Mouse (Mus musculus): ENCODE measurements at regions not wholly inside any gene's neighbourhood (a gene's known extent, or its start where the extent isn't known, plus 50 kb on each side); places are given as distances from the start of the nearest gene placed in this dataset.

DNA sequence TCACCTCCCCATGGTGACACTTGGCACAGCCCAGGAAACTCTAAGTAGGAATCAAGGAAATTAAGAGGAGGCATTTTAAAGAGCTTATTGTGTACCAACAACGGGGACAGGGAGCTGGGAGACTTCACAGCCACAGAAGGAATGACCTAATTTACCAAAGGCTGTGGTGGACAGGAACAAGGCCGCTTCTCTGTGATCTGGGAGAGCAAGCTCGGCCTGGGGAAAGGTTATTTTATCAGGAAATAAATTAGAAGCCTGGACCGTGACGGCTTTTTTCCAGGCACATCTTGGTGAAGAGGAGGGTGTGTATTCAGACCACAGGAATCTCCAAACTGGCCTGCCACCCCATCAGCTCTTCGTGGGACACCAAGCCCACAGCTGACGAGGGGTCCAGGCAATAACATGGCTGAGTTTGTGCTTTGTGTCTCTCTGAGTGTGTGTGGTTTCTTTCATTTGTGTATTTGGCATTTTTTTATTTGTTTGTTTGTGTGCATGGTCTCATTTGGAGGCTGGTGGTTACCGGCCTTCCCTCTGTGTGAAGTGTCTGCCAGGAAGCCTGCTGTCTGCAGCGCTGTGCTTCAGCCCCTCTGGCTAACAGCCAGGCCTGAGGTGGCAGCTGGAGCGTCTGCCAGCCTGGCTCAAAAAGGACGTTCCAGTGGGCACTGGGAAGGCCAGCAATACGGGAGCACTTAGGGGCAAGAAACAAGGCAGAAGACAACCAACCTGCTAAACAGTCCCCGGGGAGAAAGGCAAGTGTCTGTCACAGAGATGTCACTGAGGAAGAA lies 2174.6 kb upstream of the Gm7489 start:
- ATAC-seq (ENCODE audit: insufficient number of reproducible peaks, insufficient read depth, low FRiP score, low TSS enrichment, low read depth): 0 out of 2 replicates have a peak, but pooled peaks have one; percentile 37
- Histone ChIP-seq H3K36me3 (no peaks in the 10 kb centered on the region), H3K4me1 (peaks cover 13% of the 10 kb centered on the region), H3K27ac (peak overlapping the region; percentile 13), H3K9me3 (no peaks in the 10 kb centered on the region), H3K27me3 (no peaks in the 10 kb centered on the region), H3K9ac (0 out of 2 replicates have a peak overlapping the region, but pooled peaks have one; percentile 17), H3K4me3 (no peak overlapping the region), H3K4me2 (peak overlapping the region; percentile 16; the same call in 1 of the 2 replicates)
- WGBS: 21% methylated on average over 13 of the region's 13 CpGs

DNA sequence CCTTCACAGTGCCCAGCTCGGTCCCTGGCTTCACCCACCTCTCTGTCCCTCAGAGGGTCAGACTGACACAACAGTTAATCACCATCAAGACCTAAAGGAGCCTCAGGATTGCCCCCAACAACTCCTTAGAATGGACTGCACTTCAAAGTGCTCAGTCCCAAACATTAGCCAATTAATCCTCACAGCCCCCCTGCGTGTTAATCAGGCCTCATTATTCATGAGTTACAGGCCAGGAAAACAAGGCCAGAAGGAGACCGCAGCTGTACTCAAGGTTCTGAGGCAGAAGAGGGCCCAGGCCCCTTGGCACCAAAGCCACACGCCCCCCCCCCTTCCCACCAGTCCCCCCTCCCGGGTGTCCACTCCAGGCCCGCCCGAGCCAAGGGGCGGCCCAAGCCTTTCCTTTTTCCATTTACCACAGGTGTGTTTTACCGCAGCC lies 2163.8 kb upstream of the Gm7489 start:
- ATAC-seq (ENCODE audit: insufficient number of reproducible peaks, insufficient read depth, low FRiP score, low TSS enrichment, low read depth): 0 out of 2 replicates have a peak, but pooled peaks have one; percentile 52
- no peak overlapping the region for H3K4me3 ChIP-seq
- peaks cover 22% of the 10 kb centered on the region for H3K4me1 ChIP-seq
- 38% methylated on average over 9 of the region's 9 CpGs for WGBS
- H3K27me3 ChIP-seq: no peaks in the 10 kb centered on the region
- no peak overlapping the region for H3K9ac ChIP-seq
- peak overlapping the region; percentile 58 for H3K27ac ChIP-seq
- H3K36me3 ChIP-seq: no peaks in the 10 kb centered on the region
- no peaks in the 10 kb centered on the region for H3K9me3 ChIP-seq
- no peak overlapping the region for H3K4me2 ChIP-seq

DNA sequence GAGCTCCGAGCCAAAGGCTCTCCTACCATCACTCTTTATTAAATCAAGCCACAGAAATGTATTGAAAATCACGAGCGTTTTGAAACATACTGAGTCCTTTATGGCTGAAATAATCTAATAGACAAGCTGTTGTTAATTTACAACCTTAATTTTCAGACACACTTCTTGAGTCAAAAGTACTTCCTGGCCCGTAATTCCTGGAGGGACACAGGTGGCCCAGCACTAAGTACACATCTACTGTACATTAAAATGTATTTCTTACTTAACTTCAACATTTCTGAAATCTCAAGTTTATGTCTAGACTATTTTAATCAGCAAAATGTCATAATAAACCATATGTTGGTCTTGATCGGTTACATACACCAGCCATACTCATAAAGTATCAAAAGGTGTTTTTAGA lies 2163.3 kb upstream of the Gm7489 start:
- no peaks in the 10 kb centered on the region for H3K27me3 ChIP-seq
- H3K36me3 ChIP-seq: no peaks in the 10 kb centered on the region
- ATAC-seq (ENCODE audit: insufficient number of reproducible peaks, insufficient read depth, low FRiP score, low TSS enrichment, low read depth): 0 out of 2 replicates have a peak, but pooled peaks have one; percentile 6
- 0 out of 2 replicates have a peak overlapping the region, but pooled peaks have one; percentile 58 for H3K27ac ChIP-seq
- 53% methylated on average over 5 of the region's 5 CpGs for WGBS
- no peak overlapping the region for H3K4me2 ChIP-seq
- H3K4me3 ChIP-seq: no peak overlapping the region
- H3K9me3 ChIP-seq: no peaks in the 10 kb centered on the region
- H3K4me1 ChIP-seq: peaks cover 19% of the 10 kb centered on the region
- no peak overlapping the region for H3K9ac ChIP-seq

DNA sequence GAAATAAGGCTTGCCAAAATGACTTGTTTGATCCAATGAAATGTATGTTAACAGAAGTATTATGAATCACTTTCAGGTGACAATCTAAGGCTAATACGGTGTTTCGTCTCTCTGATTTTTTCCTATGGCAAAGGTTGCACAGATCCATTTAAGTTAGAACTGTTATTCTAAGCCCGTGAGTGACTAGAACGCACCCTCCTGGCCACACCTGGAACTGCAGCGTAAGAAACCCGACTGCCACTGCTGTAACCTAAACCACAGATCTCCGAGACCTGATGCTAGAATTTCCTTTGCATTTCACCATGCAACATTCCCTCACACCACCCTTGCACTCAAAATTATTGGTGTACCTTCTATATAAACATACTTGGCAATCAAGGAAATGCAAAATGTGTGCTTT lies 2160.6 kb upstream of the Gm7489 start:
- Histone ChIP-seq H3K4me1 (peaks cover 8% of the 10 kb centered on the region), H3K4me3 (no peak overlapping the region), H3K4me2 (no peak overlapping the region), H3K27me3 (no peaks in the 10 kb centered on the region), H3K9ac (no peak overlapping the region), H3K9me3 (no peaks in the 10 kb centered on the region), H3K27ac (no peak overlapping the region), H3K36me3 (no peaks in the 10 kb centered on the region)
- ATAC-seq (ENCODE audit: insufficient number of reproducible peaks, insufficient read depth, low FRiP score, low TSS enrichment, low read depth): no peak
- 69% methylated on average over 7 of the region's 7 CpGs for WGBS

DNA sequence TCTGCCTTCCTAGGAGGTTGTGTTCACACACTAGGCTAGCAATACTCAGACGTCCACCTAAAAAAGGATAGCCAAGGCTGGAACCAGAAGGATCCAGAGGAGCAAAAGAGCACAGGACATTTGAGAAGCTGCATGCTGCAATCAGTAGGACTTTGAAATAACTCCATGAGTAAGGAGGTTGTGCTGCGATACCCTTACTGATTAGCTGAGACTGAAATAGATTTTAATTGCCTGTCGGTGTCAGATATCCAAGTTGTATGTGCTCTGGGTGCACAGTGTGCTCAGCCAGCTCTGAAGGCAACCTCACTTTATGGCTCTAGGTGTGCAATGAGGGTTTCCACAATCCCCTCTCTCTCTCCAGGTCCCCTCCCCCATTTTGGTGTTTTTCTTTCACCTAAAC lies 2159.2 kb upstream of the Gm7489 start:
- ATAC-seq (ENCODE audit: insufficient number of reproducible peaks, insufficient read depth, low FRiP score, low TSS enrichment, low read depth): no peak
- no peak overlapping the region for H3K27ac ChIP-seq
- no peak overlapping the region for H3K4me3 ChIP-seq
- WGBS: 67% methylated on average over 3 of the region's 3 CpGs
- H3K9me3 ChIP-seq: no peaks in the 10 kb centered on the region
- H3K4me2 ChIP-seq: no peak overlapping the region
- H3K4me1 ChIP-seq: peaks cover 8% of the 10 kb centered on the region
- H3K9ac ChIP-seq: no peak overlapping the region
- no peaks in the 10 kb centered on the region for H3K36me3 ChIP-seq
- no peaks in the 10 kb centered on the region for H3K27me3 ChIP-seq

DNA sequence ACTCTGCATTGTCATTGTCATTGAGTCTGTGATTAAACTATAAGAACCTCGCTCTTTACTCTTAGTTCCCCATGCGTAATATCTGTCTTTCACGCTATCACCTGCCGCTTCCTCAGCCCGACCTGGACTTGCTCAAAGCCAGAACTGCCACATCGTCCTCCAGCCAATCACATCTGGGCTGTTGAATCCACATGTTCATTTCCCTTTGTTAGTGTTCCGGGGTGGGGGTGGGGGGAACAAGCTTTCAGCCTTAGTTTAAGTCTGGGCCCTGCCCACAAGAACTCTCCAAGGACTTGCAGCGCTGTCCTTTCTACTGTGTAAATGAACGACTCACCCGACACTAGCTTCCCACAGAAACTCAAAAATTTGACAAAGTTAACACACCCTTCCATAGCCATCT lies 2154.6 kb upstream of the Gm7489 start:
- no peak overlapping the region for H3K9ac ChIP-seq
- H3K4me3 ChIP-seq: no peak overlapping the region
- WGBS: 84% methylated on average over 10 of the region's 10 CpGs
- no peaks in the 10 kb centered on the region for H3K36me3 ChIP-seq
- peaks cover 5% of the 10 kb centered on the region for H3K4me1 ChIP-seq
- H3K4me2 ChIP-seq: no peak overlapping the region
- no peaks in the 10 kb centered on the region for H3K9me3 ChIP-seq
- no peak overlapping the region for H3K27ac ChIP-seq
- ATAC-seq (ENCODE audit: insufficient number of reproducible peaks, insufficient read depth, low FRiP score, low TSS enrichment, low read depth): no peak
- H3K27me3 ChIP-seq: no peaks in the 10 kb centered on the region

DNA sequence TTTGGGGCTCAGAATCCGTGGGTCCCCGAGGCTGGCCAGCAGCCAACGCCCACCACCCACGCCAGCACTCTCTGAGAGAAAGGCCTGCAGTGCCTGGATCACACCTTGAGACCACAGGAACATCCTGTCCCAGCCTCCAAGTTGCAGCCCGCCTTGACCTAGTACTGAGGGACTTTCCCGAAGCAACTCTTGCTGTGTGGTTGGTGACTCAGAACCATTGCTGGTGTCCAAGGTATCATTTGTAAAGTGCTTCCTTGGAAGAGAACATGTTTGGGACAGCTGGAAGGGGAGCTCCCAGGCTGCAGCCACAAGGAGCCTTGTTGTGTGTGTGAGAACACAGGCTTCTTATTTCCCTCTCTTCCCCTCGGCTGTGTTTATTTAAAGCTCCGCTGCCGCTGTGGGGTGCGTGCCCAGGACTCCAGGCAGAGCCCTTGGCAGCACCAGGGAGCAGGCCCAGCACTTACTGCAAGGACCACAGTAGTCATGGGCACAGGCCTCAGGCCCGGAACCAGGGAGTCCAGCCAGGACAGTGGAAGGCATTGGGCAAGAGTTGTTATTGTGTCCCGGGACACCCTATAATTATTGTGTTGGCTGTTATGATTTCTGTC lies 2153.8 kb upstream of the Gm7489 start:
- H3K4me3 ChIP-seq: no peak overlapping the region
- no peaks in the 10 kb centered on the region for H3K27me3 ChIP-seq
- ATAC-seq (ENCODE audit: insufficient number of reproducible peaks, insufficient read depth, low FRiP score, low TSS enrichment, low read depth): no peak
- H3K27ac ChIP-seq: peak overlapping the region; percentile 36; the same call in 1 of the 2 replicates
- H3K36me3 ChIP-seq: no peaks in the 10 kb centered on the region
- H3K4me2 ChIP-seq: no peak overlapping the region
- H3K4me1 ChIP-seq: peaks cover 2% of the 10 kb centered on the region; the same call in 1 of the 2 replicates
- no peaks in the 10 kb centered on the region for H3K9me3 ChIP-seq
- 57% methylated on average over 12 of the region's 12 CpGs for WGBS
- no peak overlapping the region for H3K9ac ChIP-seq

DNA sequence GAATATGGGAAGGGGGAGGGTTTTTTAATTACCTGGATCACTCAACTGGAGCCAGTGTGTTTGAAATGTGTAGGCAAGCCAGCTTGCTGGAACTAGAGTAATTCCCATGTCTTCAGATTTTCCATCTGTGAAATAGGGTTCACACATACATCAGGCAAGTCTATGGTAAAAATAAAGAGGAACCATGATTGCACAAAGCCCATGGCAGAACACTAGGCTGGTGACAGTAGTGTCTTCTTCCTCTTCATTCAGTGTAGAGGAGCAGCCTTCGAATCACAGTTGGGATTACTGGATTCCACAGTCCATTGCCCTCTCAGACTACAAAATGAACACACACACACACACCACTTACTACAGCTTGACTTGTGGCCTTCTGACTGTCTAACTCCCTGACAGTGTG lies 2150.5 kb upstream of the Gm7489 start:
- Histone ChIP-seq H3K4me1 (peaks cover 2% of the 10 kb centered on the region; the same call in 1 of the 2 replicates), H3K4me3 (no peak overlapping the region), H3K9ac (no peak overlapping the region), H3K27ac (no peak overlapping the region), H3K9me3 (no peaks in the 10 kb centered on the region), H3K36me3 (no peaks in the 10 kb centered on the region), H3K27me3 (no peaks in the 10 kb centered on the region), H3K4me2 (no peak overlapping the region)
- WGBS: 88% methylated on average over 1 of the region's 1 CpGs
- ATAC-seq (ENCODE audit: insufficient number of reproducible peaks, insufficient read depth, low FRiP score, low TSS enrichment, low read depth): no peak

All from embryonic facial prominence, embryonic 13.5 days (tissue).